Mouse (Mus musculus) limb, embryonic 12.5 days (tissue): ENCODE results near the gene Tceanc2. TPM values are rescaled to one million over a fixed set of nuclear protein-coding genes. Genes with fewer than 3 reads are reported as not detected.

Experiments used
- ATAC-seq: fragments of 200-750 bp; cut with Nextera tagmentation; 2 replicates; pipeline ENCODE4 v1.8.0; 2017; ENCODE audit warnings: low read depth, moderate TSS enrichment; ENCODE audit not compliant: insufficient number of reproducible peaks, insufficient read depth, low FRiP score, low TSS enrichment
- H3K27ac ChIP-seq: fragments of 300-500 bp; sonication (generic); 2 replicates; pipeline ENCODE4 v1.5.1; 2016; ENCODE audit warnings: mild to moderate bottlenecking, moderate library complexity
- H3K27me3 ChIP-seq: fragments of 300-500 bp; sonication (generic); 2 replicates; pipeline ENCODE4 v1.6.1; 2016; ENCODE audit warnings: mild to moderate bottlenecking, moderate library complexity
- H3K36me3 ChIP-seq: fragments of 300-500 bp; sonication (generic); 2 replicates; pipeline ENCODE4 v1.6.1; 2016; ENCODE audit warnings: mild to moderate bottlenecking, moderate library complexity
- H3K4me1 ChIP-seq: fragments of 300-500 bp; sonication (generic); replicated peaks from 2 replicates; pipeline ENCODE4 v1.6.1; 2016
- H3K4me2 ChIP-seq: fragments of 300-500 bp; sonication (generic); 2 replicates; pipeline ENCODE4 v1.6.1; 2016; ENCODE audit warnings: mild to moderate bottlenecking, moderate library complexity
- H3K4me3 ChIP-seq: fragments of 300-500 bp; sonication (generic); replicated peaks from 2 replicates; pipeline ENCODE4 v1.5.1; 2016; ENCODE audit warnings: mild to moderate bottlenecking
- H3K9ac ChIP-seq: fragments of 300-500 bp; sonication (generic); replicated peaks from 2 replicates; pipeline ENCODE4 v1.6.1; 2016; ENCODE audit warnings: mild to moderate bottlenecking, moderate library complexity
- H3K9me3 ChIP-seq: fragments of 300-500 bp; sonication (generic); 2 replicates; pipeline ENCODE4 v1.6.1; 2016; ENCODE audit warnings: mild to moderate bottlenecking, moderate library complexity
- WGBS: fragments of 180-500 bp; shearing (Covaris S2); methylation state at CpG from one replicate; pipeline ENCODE4 v1.1.7; 2016; 5-methylcytosine and 5-hydroxymethylcytosine counted together
- polyA plus RNA-seq: library from polyadenylated mRNA; unstranded; fragments of >200 nt; fragmentation: Nextera tagmentation; extraction: Ambion mirVana; gene quantifications from 2 replicates; pipeline ENCODE4 v1.2.1, GENCODE M21; 2016

Tceanc2 gene
- polyA plus RNA-seq, 1 experiment from 2014 or later: 24.7 TPM

DNA sequence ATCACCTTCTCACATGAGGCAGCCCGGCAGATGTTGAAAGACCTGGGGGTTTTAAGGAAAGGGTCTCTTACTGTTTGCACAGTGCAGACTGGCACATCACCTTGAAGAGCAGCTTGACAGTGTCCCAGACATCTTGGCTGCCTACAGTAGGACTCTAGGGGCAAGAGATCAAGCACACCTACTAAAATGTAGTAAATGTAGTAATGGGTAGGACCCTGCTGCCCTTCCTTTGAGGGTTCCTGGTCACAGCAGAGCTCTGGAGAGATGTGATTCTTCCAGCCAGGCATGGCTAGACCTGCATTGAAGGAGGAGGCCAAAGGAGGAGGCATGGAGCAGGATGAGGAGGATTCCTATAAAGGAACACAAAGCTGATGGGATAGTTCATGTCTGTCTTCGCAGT is 28.1 kb upstream of the Tceanc2 start:
- H3K9me3 ChIP-seq: no peaks in the 10 kb centered on the region
- 94% methylated on average over 2 of the region's 2 CpGs for WGBS

DNA sequence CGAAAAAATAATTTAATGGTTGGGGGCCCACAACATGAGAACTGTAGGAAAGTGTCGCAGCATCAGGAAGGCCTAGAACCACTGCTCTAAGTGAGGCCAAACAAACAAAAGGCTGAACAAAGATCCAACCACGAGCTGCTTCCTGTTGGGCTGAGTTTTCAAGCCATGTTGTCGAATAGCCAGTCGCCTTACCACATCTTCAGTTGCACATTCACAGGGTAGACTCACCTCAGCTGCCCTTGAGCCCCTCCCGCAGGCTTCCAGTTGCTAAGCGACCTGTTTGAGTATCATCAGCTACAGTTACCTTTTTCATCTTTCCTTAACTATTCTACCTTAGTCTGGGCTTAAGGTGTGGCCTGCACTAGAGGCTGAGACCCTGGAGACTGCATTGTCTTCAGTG is 24.1 kb upstream of the Tceanc2 start:
- H3K4me2 ChIP-seq: no peak overlapping the region
- H3K27me3 ChIP-seq: no peaks in the 10 kb centered on the region
- no peak overlapping the region for H3K9ac ChIP-seq
- peaks cover 96% of the 10 kb centered on the region for H3K36me3 ChIP-seq
- no peaks in the 10 kb centered on the region for H3K4me1 ChIP-seq
- no peak for ATAC-seq
- no peak overlapping the region for H3K27ac ChIP-seq
- 87% methylated on average over 7 of the region's 7 CpGs for WGBS
- no peaks in the 10 kb centered on the region for H3K9me3 ChIP-seq
- no peak overlapping the region for H3K4me3 ChIP-seq

More for the DNA sequence above, 28.1 kb upstream of the Tceanc2 start:
- Histone ChIP-seq H3K4me1 (no peaks in the 10 kb centered on the region), H3K36me3 (peaks cover 60% of the 10 kb centered on the region), H3K27ac (no peak overlapping the region), H3K9ac (no peak overlapping the region), H3K27me3 (no peaks in the 10 kb centered on the region), H3K4me2 (no peak overlapping the region), H3K4me3 (no peak overlapping the region)
- no peak for ATAC-seq

DNA sequence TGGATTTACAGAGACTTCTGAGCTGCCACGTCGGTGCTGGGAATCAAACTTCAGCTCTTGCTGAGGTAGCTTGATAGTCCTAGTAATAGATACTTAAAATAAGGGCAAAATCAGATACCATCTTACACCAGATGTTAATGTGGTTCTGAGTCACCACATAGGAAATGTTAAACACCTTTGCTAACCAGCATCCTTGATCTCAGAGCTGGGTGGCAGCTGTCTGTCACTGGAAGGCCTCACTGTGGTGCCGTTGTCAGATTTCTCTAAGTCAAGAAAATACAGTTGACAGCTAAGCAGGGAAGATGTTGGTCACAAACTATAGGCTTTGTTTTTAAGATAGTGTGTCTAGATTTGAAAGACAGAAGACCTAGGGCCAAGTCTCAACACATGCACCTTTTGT is 22.9 kb upstream of the Tceanc2 start:
- Histone ChIP-seq H3K27me3 (no peaks in the 10 kb centered on the region), H3K36me3 (peaks cover 97% of the 10 kb centered on the region), H3K27ac (no peak overlapping the region), H3K4me1 (no peaks in the 10 kb centered on the region), H3K4me2 (no peak overlapping the region), H3K9ac (no peak overlapping the region), H3K9me3 (no peaks in the 10 kb centered on the region), H3K4me3 (no peak overlapping the region)
- no peak for ATAC-seq
- 92% methylated on average over 3 of the region's 3 CpGs for whole genome bisulfite sequencing

DNA sequence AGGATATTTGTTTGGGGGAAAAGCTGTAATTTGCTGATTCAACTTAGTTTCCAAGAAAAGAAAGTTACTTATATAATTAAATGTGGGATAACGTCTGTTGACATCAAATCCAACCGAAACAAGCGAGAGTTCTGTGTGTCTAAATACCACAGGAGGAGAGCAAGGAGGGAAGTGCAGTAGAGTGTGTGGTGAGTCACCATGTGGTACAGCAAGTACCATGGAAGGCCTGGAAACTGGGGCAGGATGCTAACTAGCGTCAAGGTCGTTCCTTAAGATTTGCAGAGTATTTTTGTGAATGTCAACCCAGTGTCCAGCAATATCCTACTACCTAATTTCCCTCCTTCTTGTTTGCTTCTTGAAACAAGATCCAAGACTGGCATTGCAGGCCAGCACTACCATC is 19.2 kb upstream of the Tceanc2 start:
- no peak for ATAC-seq
- no peaks in the 10 kb centered on the region for H3K4me1 ChIP-seq
- 89% methylated on average over 5 of the region's 5 CpGs for WGBS
- H3K27me3 ChIP-seq: no peaks in the 10 kb centered on the region
- no peak overlapping the region for H3K4me2 ChIP-seq
- H3K36me3 ChIP-seq: peaks cover 96% of the 10 kb centered on the region
- H3K9ac ChIP-seq: no peak overlapping the region
- no peaks in the 10 kb centered on the region for H3K9me3 ChIP-seq
- no peak overlapping the region for H3K4me3 ChIP-seq
- H3K27ac ChIP-seq: no peak overlapping the region

DNA sequence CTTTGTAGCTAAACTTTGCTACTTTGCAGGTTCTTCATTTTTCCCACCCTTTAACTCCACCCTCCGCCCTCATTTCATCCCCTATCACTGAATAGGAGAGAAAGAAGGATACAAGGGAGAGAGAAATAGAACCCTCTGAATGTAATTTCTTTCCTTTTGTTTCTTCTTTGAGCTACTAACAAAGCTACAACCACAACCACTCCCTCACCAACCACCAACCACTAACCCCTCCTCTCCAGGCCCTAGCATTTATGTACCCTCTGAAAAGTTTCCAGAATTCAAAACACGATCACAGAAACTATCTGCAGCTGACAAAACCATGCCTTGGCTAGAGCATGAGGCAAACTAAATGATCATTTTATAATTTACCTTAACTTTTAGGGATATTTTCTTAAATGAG is 17.5 kb upstream of the Tceanc2 start:
- H3K4me2 ChIP-seq: no peak overlapping the region
- 92% methylated on average over 2 of the region's 2 CpGs for WGBS
- H3K9me3 ChIP-seq: no peaks in the 10 kb centered on the region
- no peak overlapping the region for H3K27ac ChIP-seq
- no peak for ATAC-seq
- H3K9ac ChIP-seq: no peak overlapping the region
- H3K4me1 ChIP-seq: no peaks in the 10 kb centered on the region
- no peak overlapping the region for H3K4me3 ChIP-seq
- H3K27me3 ChIP-seq: no peaks in the 10 kb centered on the region
- peaks cover 92% of the 10 kb centered on the region for H3K36me3 ChIP-seq

DNA sequence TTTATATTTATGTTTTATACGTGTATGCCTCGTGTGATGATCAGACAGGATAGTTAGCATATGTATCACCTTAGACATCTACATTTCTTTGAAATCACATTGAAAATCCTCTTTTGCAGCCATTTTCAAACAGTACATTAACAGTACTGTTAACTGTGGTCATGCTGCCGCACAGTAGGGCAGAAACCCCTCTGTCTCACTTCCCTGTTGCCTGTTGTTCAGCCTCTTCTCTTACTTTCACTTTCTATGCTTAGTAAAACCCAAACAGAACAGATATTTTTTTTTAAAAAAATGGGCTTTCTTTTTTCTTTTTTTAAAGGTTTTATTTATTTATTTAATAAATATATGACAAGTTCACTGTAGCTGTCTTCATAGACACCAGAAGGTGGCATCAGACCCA is 14.9 kb upstream of the Tceanc2 start:
- ATAC-seq: no peak
- Histone ChIP-seq H3K4me3 (no peak overlapping the region), H3K9ac (no peak overlapping the region), H3K9me3 (no peaks in the 10 kb centered on the region), H3K4me2 (no peak overlapping the region), H3K27me3 (no peaks in the 10 kb centered on the region), H3K27ac (no peak overlapping the region), H3K4me1 (no peaks in the 10 kb centered on the region), H3K36me3 (peaks cover 90% of the 10 kb centered on the region)
- WGBS: 95% methylated on average over 3 of the region's 3 CpGs

DNA sequence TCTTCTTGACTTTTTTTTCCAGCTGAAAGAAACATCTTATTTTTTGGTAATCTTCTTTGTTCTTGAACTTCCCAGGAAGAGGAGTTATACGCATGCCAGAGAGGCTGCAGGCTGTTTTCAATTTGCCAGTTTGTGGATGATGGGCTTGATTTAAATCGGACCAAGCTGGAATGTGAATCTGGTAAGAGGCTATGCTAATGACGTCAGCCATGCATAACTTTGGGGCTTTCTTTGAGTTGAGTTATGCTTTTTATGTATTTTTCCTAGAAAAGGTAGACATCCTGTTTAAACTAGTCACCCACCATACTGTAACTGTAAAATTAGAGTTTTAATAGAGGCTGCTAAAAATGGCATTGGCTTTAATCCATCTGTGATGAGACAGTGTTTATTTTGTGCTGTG is 6.8 kb upstream of the Tceanc2 start:
- Histone ChIP-seq H3K4me2 (no peak overlapping the region), H3K36me3 (peaks cover 46% of the 10 kb centered on the region), H3K9ac (no peak overlapping the region), H3K27ac (no peak overlapping the region), H3K9me3 (no peaks in the 10 kb centered on the region), H3K4me1 (peaks cover 24% of the 10 kb centered on the region), H3K27me3 (no peaks in the 10 kb centered on the region), H3K4me3 (no peak overlapping the region)
- no peak for ATAC-seq
- 33% methylated on average over 3 of the region's 3 CpGs for WGBS

DNA sequence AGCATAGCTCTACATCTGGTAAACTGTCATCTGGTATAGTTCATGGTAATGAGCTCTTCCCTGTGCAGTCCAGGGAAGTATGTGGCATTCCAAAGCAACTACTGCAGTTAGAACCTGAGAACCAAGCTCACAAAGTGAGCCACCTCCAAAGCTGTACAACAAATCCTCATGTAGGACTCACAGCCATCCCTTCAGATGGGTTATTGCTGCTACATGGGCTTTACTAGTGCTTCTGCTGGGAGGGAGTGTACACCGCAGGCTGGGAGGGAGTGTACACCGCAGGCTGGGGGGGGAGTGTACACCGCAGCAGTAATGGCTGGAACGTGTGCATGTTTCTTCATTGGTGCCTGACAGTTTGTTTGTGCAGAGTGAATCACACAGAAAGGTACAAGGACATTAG is 4.3 kb upstream of the Tceanc2 start:
- Histone ChIP-seq H3K4me3 (no peak overlapping the region), H3K9me3 (no peaks in the 10 kb centered on the region), H3K27me3 (no peaks in the 10 kb centered on the region), H3K4me1 (peaks cover 35% of the 10 kb centered on the region), H3K36me3 (peaks cover 23% of the 10 kb centered on the region), H3K9ac (no peak overlapping the region), H3K4me2 (no peak overlapping the region), H3K27ac (0 out of 2 replicates have a peak overlapping the region, but pooled peaks have one; percentile 23)
- no peak for ATAC-seq
- 91% methylated on average over 4 of the region's 4 CpGs for WGBS

DNA sequence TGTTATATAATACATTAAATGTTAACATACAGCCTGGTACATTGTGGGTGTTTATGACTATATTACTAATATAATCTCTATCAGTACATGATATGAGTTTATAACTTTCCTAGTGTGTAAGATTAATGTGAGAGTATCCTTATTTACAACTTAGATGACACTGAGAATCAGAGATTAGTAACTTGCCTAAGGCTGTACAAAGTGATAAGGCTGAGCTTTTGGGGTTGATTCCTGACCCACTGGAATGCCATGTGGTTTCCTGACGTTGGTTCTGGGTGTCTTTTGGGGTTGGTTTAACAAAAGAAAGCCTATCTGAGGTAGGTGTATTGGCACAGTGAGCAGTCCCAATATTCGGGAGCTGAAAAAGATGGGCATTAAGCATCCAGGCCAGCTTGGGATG is 3.9 kb upstream of the Tceanc2 start:
- Histone ChIP-seq H3K27ac (0 out of 2 replicates have a peak overlapping the region, but pooled peaks have one; percentile 23), H3K27me3 (no peaks in the 10 kb centered on the region), H3K9me3 (no peaks in the 10 kb centered on the region), H3K4me2 (no peak overlapping the region), H3K36me3 (peaks cover 19% of the 10 kb centered on the region), H3K4me1 (peaks cover 36% of the 10 kb centered on the region), H3K9ac (no peak overlapping the region), H3K4me3 (no peak overlapping the region)
- no peak for ATAC-seq
- 60% methylated on average over 2 of the region's 2 CpGs for WGBS

DNA sequence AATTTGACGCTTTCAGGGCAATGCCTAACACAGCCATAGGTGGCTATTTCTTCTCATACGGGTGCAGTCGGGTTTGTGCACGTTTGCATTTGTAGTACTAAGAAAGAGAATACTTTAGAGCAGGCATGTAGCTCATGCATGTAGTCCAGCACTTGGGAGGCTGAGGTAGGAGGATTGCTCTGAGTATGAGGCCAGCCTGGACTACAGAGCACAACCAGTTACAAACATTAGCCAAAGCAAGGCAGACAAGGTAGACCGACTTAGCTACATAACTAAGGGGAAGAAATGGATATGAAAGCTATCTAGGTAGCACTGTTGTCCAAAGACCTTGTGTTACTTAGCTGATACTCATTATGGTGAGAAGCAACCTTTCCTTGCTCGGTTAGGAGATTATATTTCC is 3.0 kb upstream of the Tceanc2 start:
- Histone ChIP-seq H3K4me3 (no peak overlapping the region), H3K9me3 (no peaks in the 10 kb centered on the region), H3K4me1 (peaks cover 45% of the 10 kb centered on the region), H3K36me3 (peaks cover 10% of the 10 kb centered on the region), H3K27ac (no peak overlapping the region), H3K4me2 (no peak overlapping the region), H3K27me3 (no peaks in the 10 kb centered on the region), H3K9ac (no peak overlapping the region)
- WGBS: 87% methylated on average over 6 of the region's 6 CpGs
- no peak for ATAC-seq

DNA sequence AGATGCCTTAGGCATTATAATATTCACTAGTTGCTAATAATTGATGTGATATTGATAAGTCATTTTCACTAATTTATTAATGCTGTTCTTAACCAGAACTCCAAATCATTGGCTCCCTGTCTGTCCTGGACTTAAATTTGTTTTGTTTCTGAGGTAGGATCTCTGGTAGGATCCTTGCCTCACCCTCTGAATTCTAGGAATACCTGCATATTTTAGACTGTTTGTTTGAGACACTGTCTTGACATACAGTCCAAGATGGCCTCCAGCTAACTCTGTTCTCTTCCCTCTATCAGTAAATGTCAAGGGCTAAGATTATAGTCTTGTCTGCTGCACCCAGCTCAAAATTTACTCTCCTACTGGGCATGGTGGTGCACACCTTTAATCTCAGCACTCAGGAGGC is 1.8 kb upstream of the Tceanc2 start:
- H3K4me2 ChIP-seq: peak overlapping the region; percentile 75; the same call in 1 of the 2 replicates
- H3K4me1 ChIP-seq: peaks cover 46% of the 10 kb centered on the region
- no peak overlapping the region for H3K9ac ChIP-seq
- H3K9me3 ChIP-seq: no peaks in the 10 kb centered on the region
- no peak for ATAC-seq
- H3K27ac ChIP-seq: no peak overlapping the region
- no peaks in the 10 kb centered on the region for H3K27me3 ChIP-seq
- peaks cover 4% of the 10 kb centered on the region; the same call in 1 of the 2 replicates for H3K36me3 ChIP-seq
- no peak overlapping the region for H3K4me3 ChIP-seq

DNA sequence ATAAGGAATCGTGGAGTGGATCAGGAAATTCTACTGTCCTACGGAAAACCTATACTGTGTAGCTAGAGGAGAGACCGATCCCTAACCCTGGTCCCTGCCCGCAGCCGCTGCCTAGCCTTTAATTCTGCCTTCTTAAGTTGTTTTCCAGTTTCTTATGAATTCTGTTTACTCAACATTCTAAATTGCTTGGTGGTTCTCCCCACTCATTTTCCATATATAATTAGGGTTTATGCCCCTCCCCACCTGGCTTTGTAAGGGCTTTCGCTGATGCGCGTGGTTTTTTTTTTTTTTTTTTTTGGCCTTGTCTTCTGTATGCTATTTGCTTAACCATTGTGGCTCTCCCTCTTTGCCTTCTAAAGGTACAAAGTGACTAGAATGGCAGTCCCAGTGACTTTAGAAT is 645 bp upstream of the Tceanc2 start:
- ATAC-seq: no peak
- Histone ChIP-seq H3K27me3 (no peaks in the 10 kb centered on the region), H3K27ac (peak overlapping the region; percentile 98), H3K9ac (peak overlapping the region; percentile 89), H3K4me2 (peak overlapping the region; percentile 75), H3K4me3 (peak overlapping the region; percentile 93), H3K9me3 (no peaks in the 10 kb centered on the region), H3K36me3 (peaks cover 15% of the 10 kb centered on the region; the same call in 1 of the 2 replicates), H3K4me1 (peaks cover 42% of the 10 kb centered on the region)
- WGBS: 5% methylated on average over 8 of the region's 8 CpGs
